Mouse (Mus musculus): ENCODE data around the gene Camk1d.

- TF ChIP-seq CTCF (IDR thresholded peaks at IDR 0.05; ENCODE audit: low read depth, low read length) (no peak), POLR2AphosphoS5 (IDR thresholded peaks at IDR 0.05; ENCODE audit: insufficient replicate concordance, low read depth, low read length) (no peak), GATA1 (IDR thresholded peaks at IDR 0.05; ENCODE audit: borderline replicate concordance, low read length) (no peak), TAL1 (conservative IDR thresholded peaks at IDR 0.05; ENCODE audit: low read depth, low read length) (no peak), GATA2 (IDR thresholded peaks at IDR 0.05; ENCODE audit: borderline replicate concordance, low read depth, low read length) (no peak)
Measured at GRCm38 (mm10) chr2:5610521-5610920, 103.8 kb downstream of the Camk1d start.
